Mouse (Mus musculus) cerebellum, postnatal 14 days (tissue): ENCODE measurements around the gene Gm43302.
"Not testable (repeated sequence)": the region's sequence is repeated elsewhere in the genome, so short reads cannot be mapped to it uniquely, and the experiment has no call there.

Experiments used
- DNase-seq, 2 experiments: peaks; one replicate each; pipeline ENCODE4 v3.0.0; 2021; ENCODE audit warnings: mixed read lengths in 2 of 2

The Gm43302 gene

GRCm38 (mm10) chr5:105197915-105198560 is 95.5 kb downstream of the Gm43302 start:
- DNase-seq, result not testable (repeated sequence)

- DNase-seq, result peak; percentile 27 to 65
Measured at GRCm38 (mm10) chr5:105196308-105196707, 97.2 kb downstream of the Gm43302 start.

GRCm38 (mm10) chr5:105192536-105192935 is 101.0 kb downstream of the Gm43302 start:
- DNase-seq, result not testable (repeated sequence)

GRCm38 (mm10) chr5:105181446-105181845 is 112.0 kb downstream of the Gm43302 start:
- DNase-seq, result no peak
